Mouse (Mus musculus): ENCODE results near the gene Optc. TPM values are rescaled to one million over a fixed set of nuclear protein-coding genes. Genes with fewer than 3 reads are reported as not detected.

Optc gene
- polyA plus RNA-seq (2014; fragmentation: Illumina TruSeq; extraction: RNeasy Lipid Tissue Mini Kit (QIAGEN cat#74804); ENCODE audit: low read depth, low replicate concordance) = not detected

GRCm38 (mm10) chr1:133907949-133908658 is at the start of gene Optc:
Gene Optc (minus strand): TSS chr1:133907999.

GRCm38 (mm10) chr1:133921304-133921751 is 13.5 kb upstream of the Optc start, which contains the start of gene Prelp:
Gene Prelp (minus strand): TSS chr1:133921414.

Other genes with a start within 250 kb of the Optc start
- 7.3 TPM for gene Zbed6, start 247.1 kb downstream of the Optc start, polyA plus RNA-seq (2014; fragmentation: Illumina TruSeq; extraction: RNeasy Lipid Tissue Mini Kit (QIAGEN cat#74804); ENCODE audit: low read depth, low replicate concordance)
- gene Gm38394, start 246.7 kb downstream of the Optc start, polyA plus RNA-seq (2014; fragmentation: Illumina TruSeq; extraction: RNeasy Lipid Tissue Mini Kit (QIAGEN cat#74804); ENCODE audit: low read depth, low replicate concordance) = 4.0 TPM
- gene Lax1, start 217.9 kb downstream of the Optc start, polyA plus RNA-seq (2014; fragmentation: Illumina TruSeq; extraction: RNeasy Lipid Tissue Mini Kit (QIAGEN cat#74804); ENCODE audit: low read depth, low replicate concordance) = 0.32 TPM
- gene Atp2b4, start 107.0 kb downstream of the Optc start, polyA plus RNA-seq (2014; fragmentation: Illumina TruSeq; extraction: RNeasy Lipid Tissue Mini Kit (QIAGEN cat#74804); ENCODE audit: low read depth, low replicate concordance) = 1.5 TPM
- gene Prelp, start 13.4 kb upstream of the Optc start, polyA plus RNA-seq (2014; fragmentation: Illumina TruSeq; extraction: RNeasy Lipid Tissue Mini Kit (QIAGEN cat#74804); ENCODE audit: low read depth, low replicate concordance) = 11.1 TPM
- 0.50 TPM for gene Fmod, start 129.3 kb upstream of the Optc start, polyA plus RNA-seq (2014; fragmentation: Illumina TruSeq; extraction: RNeasy Lipid Tissue Mini Kit (QIAGEN cat#74804); ENCODE audit: low read depth, low replicate concordance)
- gene Btg2, start 171.1 kb upstream of the Optc start, polyA plus RNA-seq (2014; fragmentation: Illumina TruSeq; extraction: RNeasy Lipid Tissue Mini Kit (QIAGEN cat#74804); ENCODE audit: low read depth, low replicate concordance) = 15.9 TPM
- gene Chit1, start 203.2 kb upstream of the Optc start, polyA plus RNA-seq (2014; fragmentation: Illumina TruSeq; extraction: RNeasy Lipid Tissue Mini Kit (QIAGEN cat#74804); ENCODE audit: low read depth, low replicate concordance) = not detected